ENCODE assay signal across 11 mouse cellular contexts in the genomic region with DNA sequence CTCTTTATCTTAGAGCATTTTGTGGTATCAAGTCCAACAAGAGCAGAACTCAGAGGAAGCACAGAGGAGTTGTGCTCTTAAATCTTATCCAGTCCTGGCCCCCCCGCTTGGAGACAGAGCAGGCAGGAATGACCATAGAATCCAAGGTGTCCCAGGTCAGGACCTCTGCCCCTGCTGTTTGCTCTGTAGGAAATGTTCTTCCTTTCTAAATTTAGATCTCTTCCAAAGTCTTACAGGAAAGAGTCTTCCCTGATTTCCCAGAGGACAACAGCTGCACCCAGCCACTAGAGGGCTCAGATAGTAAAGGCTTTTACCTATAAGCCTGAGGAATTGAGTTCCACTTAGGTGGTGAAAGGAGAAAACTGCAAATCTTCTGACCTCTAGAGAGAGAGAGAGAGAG. TPM values are rescaled to one million over a fixed set of nuclear protein-coding genes. Genes with fewer than 3 reads are reported as not detected.
DNase-seq lines count a peak whose midpoint lies in the region; ATAC-seq and TF ChIP-seq lines count a peak whose summit lies in the region.
"Had no signal": no experiment of that assay in that cellular context is flagged by ENCODE, and none has a peak within 500 bp of the region (broad histone marks: within the 10 kb centered on the region; RNA-seq: fewer than 3 reads in every experiment).

No protein-coding gene starts in this region.

- H3K9me3 ChIP-seq in limb, embryonic 14.5 days (ENCODE audit: control insufficient read depth, low read length): no peaks in the 10 kb centered on the region
- H3K9me3 ChIP-seq in limb, embryonic 10.5 days (replicated peaks): no peaks in the 10 kb centered on the region
- no peaks in the 10 kb centered on the region for H3K9me3 ChIP-seq in embryonic facial prominence, embryonic 11.5 days (replicated peaks; ENCODE audit: control insufficient read depth, low read length)
- H3K9me3 ChIP-seq: intestine, embryonic 15.5 days had no signal

- H3K36me3 ChIP-seq in limb, embryonic 14.5 days (ENCODE audit: control insufficient read depth, insufficient read depth, low read length): no peaks in the 10 kb centered on the region
- H3K36me3 ChIP-seq in limb, embryonic 10.5 days: no peaks in the 10 kb centered on the region
- no peaks in the 10 kb centered on the region for H3K36me3 ChIP-seq in embryonic facial prominence, embryonic 11.5 days (replicated peaks; ENCODE audit: control insufficient read depth, insufficient read depth, low read depth, low read length)
- H3K36me3 ChIP-seq: intestine, embryonic 15.5 days had no signal

- H3K27me3 ChIP-seq in limb, embryonic 14.5 days (ENCODE audit: control insufficient read depth, insufficient read depth, low read length): no peaks in the 10 kb centered on the region
- no peaks in the 10 kb centered on the region for H3K27me3 ChIP-seq in limb, embryonic 10.5 days (ENCODE audit: low read depth, poor library complexity, severe bottlenecking)
- H3K27me3 ChIP-seq in embryonic facial prominence, embryonic 11.5 days (ENCODE audit: control insufficient read depth, insufficient read depth, low read length): no peaks in the 10 kb centered on the region
- H3K27me3 ChIP-seq: intestine, embryonic 15.5 days had no signal

- no peak overlapping the region for H3K4me3 ChIP-seq in limb, embryonic 14.5 days (replicated peaks; ENCODE audit: low read length)
- H3K4me3 ChIP-seq in limb, embryonic 10.5 days: no peak overlapping the region
- H3K4me3 ChIP-seq in embryonic facial prominence, embryonic 11.5 days (ENCODE audit: low read depth, low read length): no peak overlapping the region
- H3K4me3 ChIP-seq: intestine, embryonic 15.5 days had no signal

- DNase-seq in adrenal gland, adult (ENCODE audit: inconsistent age in 2 of 2, low spot score in 1 of 2): peak; percentile 55 to 77
- DNase-seq in adrenal gland, postnatal 4 days (ENCODE audit: low spot score in 2 of 2): no peak
- peak; percentile 8 for DNase-seq in limb, embryonic 14.5 days (ENCODE audit: low spot score)
- DNase-seq in limb, embryonic 10.5 days (ENCODE audit: low spot score): no peak
- DNase-seq in embryonic facial prominence, embryonic 11.5 days (ENCODE audit: low spot score): peak; percentile 43
- DNase-seq in natural killer cell, adult 2 months (ENCODE audit: low spot score in 2 of 2): no peak
- no peak for DNase-seq in Muller cell, postnatal 12 days (ENCODE audit: inconsistent ontology term)
- DNase-seq: cerebellum, postnatal 25 days had no signal

- no peak for TF ChIP-seq POLR2A in limb, embryonic 14.5 days (IDR thresholded peaks at IDR 0.05; ENCODE audit: borderline replicate concordance, extremely low read depth, insufficient read depth, insufficient read length)

- H3K4me1 ChIP-seq in limb, embryonic 14.5 days (ENCODE audit: control insufficient read depth, insufficient read depth, low read length): no peaks in the 10 kb centered on the region
- H3K4me1 ChIP-seq in limb, embryonic 10.5 days: peaks cover 9% of the 10 kb centered on the region
- H3K4me1 ChIP-seq in embryonic facial prominence, embryonic 11.5 days (ENCODE audit: control insufficient read depth, insufficient read depth, low read length): no peaks in the 10 kb centered on the region

- H3K27ac ChIP-seq in limb, embryonic 14.5 days (replicated peaks; ENCODE audit: low read depth, low read length): no peak overlapping the region
- H3K27ac ChIP-seq in limb, embryonic 10.5 days: no peak overlapping the region
- H3K27ac ChIP-seq in embryonic facial prominence, embryonic 11.5 days (replicated peaks; ENCODE audit: low read depth, low read length): no peak overlapping the region
- H3K27ac ChIP-seq: intestine, embryonic 15.5 days had no signal

- 60% methylated on average over 1 of the region's 1 CpGs for WGBS in limb, embryonic 14.5 days
- WGBS in limb, embryonic 10.5 days: 39% methylated on average over 1 of the region's 1 CpGs
- WGBS in embryonic facial prominence, embryonic 11.5 days: 25% methylated on average over 1 of the region's 1 CpGs

- no peak overlapping the region for H3K9ac ChIP-seq in limb, embryonic 14.5 days (ENCODE audit: low read depth, low read length, severe bottlenecking)
- no peak overlapping the region for H3K9ac ChIP-seq in embryonic facial prominence, embryonic 11.5 days (replicated peaks; ENCODE audit: low read length)
- H3K9ac ChIP-seq: intestine, embryonic 15.5 days had no signal

- ATAC-seq in limb, embryonic 14.5 days (ENCODE audit: low FRiP score, low read depth): no peak
- no peak for ATAC-seq in embryonic facial prominence, embryonic 11.5 days (replicated peaks; ENCODE audit: insufficient number of reproducible peaks, low FRiP score, low TSS enrichment, low read depth)
- 0 out of 2 replicates have a peak, but pooled peaks have one; percentile 24 for ATAC-seq in megakaryocyte-erythroid progenitor cell, adult 5-6 weeks (replicated peaks; ENCODE audit: low FRiP score, low TSS enrichment, poor library complexity, severe bottlenecking)
- ATAC-seq: intestine, embryonic 15.5 days had no signal

- H3K4me2 ChIP-seq in limb, embryonic 14.5 days (replicated peaks; ENCODE audit: low read depth, low read length, severe bottlenecking): no peak overlapping the region
- H3K4me2 ChIP-seq in embryonic facial prominence, embryonic 11.5 days (ENCODE audit: low read depth, low read length): no peak overlapping the region

RNA-seq across cellular contexts. Expression of a gene that starts 21.7 kb away (rescaled TPM):
- 10 to 100 TPM; 17.0 to 17.6 TPM for total RNA-seq in adrenal gland, postnatal 4 days (2021)
- polyA plus RNA-seq in limb, embryonic 14.5 days (2012; rRNA removed): 4.9 and 5.0 TPM in 2 replicates
- polyA plus RNA-seq in limb, embryonic 14.5 days (2014; fragmentation: Nextera tagmentation; extraction: Ambion mirVana): 9.3 and 9.7 TPM in 2 replicates
- 14.5 and 14.8 TPM in 2 replicates for polyA plus RNA-seq in limb, embryonic 10.5 days (2016; fragmentation: Nextera tagmentation; extraction: Ambion mirVana)
- polyA plus RNA-seq in embryonic facial prominence, embryonic 11.5 days (2014; fragmentation: Nextera tagmentation; extraction: Ambion mirVana): 14.1 and 15.6 TPM in 2 replicates
- 8.6 and 9.5 TPM in 2 replicates for total RNA-seq in megakaryocyte-erythroid progenitor cell, adult 5-6 weeks (2014; fragmentation: Nextera tagmentation)
- total RNA-seq in megakaryocyte-erythroid progenitor cell, adult 5-6 weeks (2017): 10.2 and 10.4 TPM in 2 replicates

RNA-seq across cellular contexts. Expression of a gene that starts 35.1 kb away (rescaled TPM):
- 1 to 10 TPM; 1.7 to 2.0 TPM for total RNA-seq in adrenal gland, postnatal 4 days (2021)
- 0.53 and 1.0 TPM in 2 replicates for polyA plus RNA-seq in limb, embryonic 14.5 days (2012; rRNA removed)
- 0.65 and 0.66 TPM in 2 replicates for polyA plus RNA-seq in limb, embryonic 14.5 days (2014; fragmentation: Nextera tagmentation; extraction: Ambion mirVana)
- 0.85 and 1.1 TPM in 2 replicates for polyA plus RNA-seq in limb, embryonic 10.5 days (2016; fragmentation: Nextera tagmentation; extraction: Ambion mirVana)
- polyA plus RNA-seq in embryonic facial prominence, embryonic 11.5 days (2014; fragmentation: Nextera tagmentation; extraction: Ambion mirVana): 0.64 and 1.5 TPM in 2 replicates
- 1.8 TPM in 1 of 2 replicates, not detected in the other for total RNA-seq in megakaryocyte-erythroid progenitor cell, adult 5-6 weeks (2014; fragmentation: Nextera tagmentation)
- 3.6 TPM in 1 of 2 replicates, not detected in the other for total RNA-seq in megakaryocyte-erythroid progenitor cell, adult 5-6 weeks (2017)

RNA-seq across cellular contexts. Expression of a gene that starts 35.1 kb away (rescaled TPM):
- total RNA-seq in adrenal gland, postnatal 4 days (2021): 10 to 100 TPM; 39.6 to 48.0 TPM
- 75.7 and 84.2 TPM in 2 replicates for polyA plus RNA-seq in limb, embryonic 14.5 days (2012; rRNA removed)
- 97.1 and 97.8 TPM in 2 replicates for polyA plus RNA-seq in limb, embryonic 14.5 days (2014; fragmentation: Nextera tagmentation; extraction: Ambion mirVana)
- polyA plus RNA-seq in limb, embryonic 10.5 days (2016; fragmentation: Nextera tagmentation; extraction: Ambion mirVana): 121 and 131 TPM in 2 replicates
- polyA plus RNA-seq in embryonic facial prominence, embryonic 11.5 days (2014; fragmentation: Nextera tagmentation; extraction: Ambion mirVana): 133 and 163 TPM in 2 replicates
- 83.2 and 84.8 TPM in 2 replicates for total RNA-seq in megakaryocyte-erythroid progenitor cell, adult 5-6 weeks (2014; fragmentation: Nextera tagmentation)
- total RNA-seq in megakaryocyte-erythroid progenitor cell, adult 5-6 weeks (2017): 172 and 193 TPM in 2 replicates

RNA-seq across cellular contexts. Expression of a gene that starts 54.6 kb away (rescaled TPM):
- total RNA-seq in adrenal gland, postnatal 4 days (2021): 10 to 100 TPM in 1 of 2 experiments, 1 to 10 TPM in 1; 2.1 to 83.8 TPM
- 0.29 and 0.62 TPM in 2 replicates for polyA plus RNA-seq in limb, embryonic 14.5 days (2012; rRNA removed)
- 0.75 and 0.98 TPM in 2 replicates for polyA plus RNA-seq in limb, embryonic 14.5 days (2014; fragmentation: Nextera tagmentation; extraction: Ambion mirVana)
- polyA plus RNA-seq in limb, embryonic 10.5 days (2016; fragmentation: Nextera tagmentation; extraction: Ambion mirVana): 0.13 TPM in 1 of 2 replicates, not detected in the other
- polyA plus RNA-seq in embryonic facial prominence, embryonic 11.5 days (2014; fragmentation: Nextera tagmentation; extraction: Ambion mirVana): not detected in 2 replicates
- not detected in 2 replicates for total RNA-seq in megakaryocyte-erythroid progenitor cell, adult 5-6 weeks (2014; fragmentation: Nextera tagmentation)
- total RNA-seq in megakaryocyte-erythroid progenitor cell, adult 5-6 weeks (2017): not detected in 2 replicates
- polyA plus RNA-seq: C2C12 had no signal

RNA-seq across cellular contexts. Expression of a gene that starts 59.8 kb away (rescaled TPM):
- under 1 TPM; 0.11 to 0.39 TPM for total RNA-seq in adrenal gland, postnatal 4 days (2021)
- 0.23 and 0.29 TPM in 2 replicates for polyA plus RNA-seq in limb, embryonic 14.5 days (2012; rRNA removed)
- polyA plus RNA-seq in limb, embryonic 14.5 days (2014; fragmentation: Nextera tagmentation; extraction: Ambion mirVana): 0.44 and 0.48 TPM in 2 replicates
- 0.15 and 0.21 TPM in 2 replicates for polyA plus RNA-seq in limb, embryonic 10.5 days (2016; fragmentation: Nextera tagmentation; extraction: Ambion mirVana)
- 0.35 and 0.39 TPM in 2 replicates for polyA plus RNA-seq in embryonic facial prominence, embryonic 11.5 days (2014; fragmentation: Nextera tagmentation; extraction: Ambion mirVana)
- total RNA-seq in megakaryocyte-erythroid progenitor cell, adult 5-6 weeks (2014; fragmentation: Nextera tagmentation): not detected in 2 replicates
- total RNA-seq in megakaryocyte-erythroid progenitor cell, adult 5-6 weeks (2017): not detected in 2 replicates
- polyA plus RNA-seq: C2C12 had no signal

Comparison
In these comparisons a context has a peak if more than half of its experiments do, and no peak if none do; other contexts are left out.
1. DNase-seq: peak in adrenal gland, adult (2 of 2), limb, embryonic 14.5 days (single experiment) and embryonic facial prominence, embryonic 11.5 days (single experiment); none in adrenal gland, postnatal 4 days (0 of 2), limb, embryonic 10.5 days (single experiment), natural killer cell, adult 2 months (0 of 2) and Muller cell, postnatal 12 days (single experiment).